Mouse (Mus musculus): ENCODE measurements around the gene Tgfb3. TPM values are rescaled to one million over a fixed set of nuclear protein-coding genes. Genes with fewer than 3 reads are reported as not detected.

The Tgfb3 gene
- polyA plus RNA-seq, 1 experiment from 2014 or later: 5.7 TPM

Other genes starting within 250 kb of the Tgfb3 start
- gene Ift43, start 3.5 kb upstream of the Tgfb3 start, polyA plus RNA-seq (2014; fragmentation: Nextera tagmentation; extraction: Ambion mirVana): 80.9 and 89.3 TPM in 2 replicates
- gene Gpatch2l, start 162.8 kb upstream of the Tgfb3 start, polyA plus RNA-seq (2014; fragmentation: Nextera tagmentation; extraction: Ambion mirVana): 20.5 and 21.4 TPM in 2 replicates